Mouse (Mus musculus): Measurements from ENCODE around the gene Camsap2. TPM values are rescaled to one million over a fixed set of nuclear protein-coding genes. Genes with fewer than 3 reads are reported as not detected.
A peak's percentile ranks its signal among the peaks of the same experiment; 100 is the strongest.

Gene Camsap2
- polyA plus RNA-seq, 1 experiment from 2014 or later: 8.6 TPM

GRCm38 (mm10) chr1:136226626-136227025, 119.3 kb downstream of the Camsap2 start:
- no peak overlapping the region for H3K27ac ChIP-seq
- H3K27me3 ChIP-seq (ENCODE audit: insufficient read depth, low read length): no peaks in the 10 kb centered on the region
- peaks cover 8% of the 10 kb centered on the region; the same call in 1 of the 2 replicates for H3K36me3 ChIP-seq (ENCODE audit: insufficient read depth, low read length)
- H3K9me3 ChIP-seq (replicated peaks; ENCODE audit: low read length): no peaks in the 10 kb centered on the region
- no peak overlapping the region for H3K4me2 ChIP-seq (ENCODE audit: low read length)
- no peak for TF ChIP-seq CTCF (IDR thresholded peaks at IDR 0.05; ENCODE audit: low read depth)
- ATAC-seq (replicated peaks; ENCODE audit: low FRiP score, low read depth) (no peak), DNase-seq (ENCODE audit: low spot score) (no peak)
- 76% methylated on average over 8 of the region's 8 CpGs for WGBS
- H3K4me3 ChIP-seq (replicated peaks; ENCODE audit: low read depth, low read length): no peak overlapping the region
- peaks cover 40% of the 10 kb centered on the region for H3K4me1 ChIP-seq (replicated peaks; ENCODE audit: insufficient read depth, low read length)
- H3K9ac ChIP-seq (ENCODE audit: low read depth, low read length): no peak overlapping the region

GRCm38 (mm10) chr1:136225846-136226245, 120.1 kb downstream of the Camsap2 start:
- Histone ChIP-seq H3K9me3 (replicated peaks; ENCODE audit: low read length) (no peaks in the 10 kb centered on the region), H3K4me2 (ENCODE audit: low read length) (no peak overlapping the region), H3K4me3 (replicated peaks; ENCODE audit: low read depth, low read length) (no peak overlapping the region), H3K27me3 (ENCODE audit: insufficient read depth, low read length) (no peaks in the 10 kb centered on the region), H3K9ac (ENCODE audit: low read depth, low read length) (no peak overlapping the region), H3K36me3 (ENCODE audit: insufficient read depth, low read length) (peaks cover 8% of the 10 kb centered on the region; the same call in 1 of the 2 replicates), H3K27ac (no peak overlapping the region), H3K4me1 (replicated peaks; ENCODE audit: insufficient read depth, low read length) (peaks cover 33% of the 10 kb centered on the region)
- 88% methylated on average over 8 of the region's 8 CpGs for WGBS
- DNase-seq (ENCODE audit: low spot score) (no peak), ATAC-seq (replicated peaks; ENCODE audit: low FRiP score, low read depth) (no peak)
- TF ChIP-seq CTCF (IDR thresholded peaks at IDR 0.05; ENCODE audit: low read depth): no peak

DNA sequence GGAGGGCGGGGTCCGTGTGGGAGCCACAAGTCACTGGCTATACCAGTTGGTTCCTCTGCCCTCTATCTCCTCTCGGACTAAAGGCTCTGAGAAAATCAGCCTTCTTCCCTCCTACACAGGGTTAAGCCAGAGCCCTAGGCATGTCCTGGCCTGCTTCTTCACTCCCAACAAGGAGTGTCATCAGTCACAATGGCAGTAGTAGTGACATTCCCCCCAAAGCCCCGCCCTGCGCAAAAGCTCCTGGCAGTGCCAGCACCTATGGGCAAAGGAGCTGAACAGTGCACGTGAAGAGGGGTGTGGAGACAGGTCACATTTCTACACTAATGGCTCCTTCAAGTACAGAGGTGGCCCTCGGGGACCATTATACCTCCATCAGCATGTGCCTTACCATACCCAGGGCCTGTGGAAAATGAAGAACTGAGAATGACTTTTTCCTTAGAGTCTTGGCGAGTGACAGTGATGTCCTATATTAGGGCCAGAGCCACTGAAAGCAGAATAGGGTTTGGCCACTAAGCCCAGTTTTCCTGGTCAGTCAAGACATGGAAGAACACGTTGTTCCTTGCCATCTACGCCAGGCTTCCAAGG, 122.1 kb downstream of the Camsap2 start:
- 88% methylated on average over 10 of the region's 10 CpGs for WGBS
- ATAC-seq (replicated peaks; ENCODE audit: low FRiP score, low read depth) (no peak), DNase-seq (ENCODE audit: low spot score) (no peak)
- Histone ChIP-seq H3K36me3 (ENCODE audit: insufficient read depth, low read length) (peaks cover 8% of the 10 kb centered on the region; the same call in 1 of the 2 replicates), H3K9me3 (replicated peaks; ENCODE audit: low read length) (no peaks in the 10 kb centered on the region), H3K4me3 (replicated peaks; ENCODE audit: low read depth, low read length) (no peak overlapping the region), H3K9ac (ENCODE audit: low read depth, low read length) (no peak overlapping the region), H3K4me2 (ENCODE audit: low read length) (no peak overlapping the region), H3K27ac (no peak overlapping the region), H3K4me1 (replicated peaks; ENCODE audit: insufficient read depth, low read length) (peaks cover 22% of the 10 kb centered on the region), H3K27me3 (ENCODE audit: insufficient read depth, low read length) (no peaks in the 10 kb centered on the region)
- no peak for TF ChIP-seq CTCF (IDR thresholded peaks at IDR 0.05; ENCODE audit: low read depth)

GRCm38 (mm10) chr1:136222386-136222785, 123.5 kb downstream of the Camsap2 start:
- DNase-seq (ENCODE audit: low spot score) (no peak), ATAC-seq (replicated peaks; ENCODE audit: low FRiP score, low read depth) (no peak)
- Histone ChIP-seq H3K4me1 (replicated peaks; ENCODE audit: insufficient read depth, low read length) (peaks cover 9% of the 10 kb centered on the region; the same call in 1 of the 2 replicates), H3K27ac (no peak overlapping the region), H3K36me3 (ENCODE audit: insufficient read depth, low read length) (peaks cover 8% of the 10 kb centered on the region; the same call in 1 of the 2 replicates), H3K27me3 (ENCODE audit: insufficient read depth, low read length) (no peaks in the 10 kb centered on the region), H3K4me3 (replicated peaks; ENCODE audit: low read depth, low read length) (no peak overlapping the region), H3K9me3 (replicated peaks; ENCODE audit: low read length) (no peaks in the 10 kb centered on the region), H3K9ac (ENCODE audit: low read depth, low read length) (no peak overlapping the region), H3K4me2 (ENCODE audit: low read length) (no peak overlapping the region)
- 67% methylated on average over 10 of the region's 10 CpGs for WGBS
- TF ChIP-seq CTCF (IDR thresholded peaks at IDR 0.05; ENCODE audit: low read depth): no peak

- H3K9me3 ChIP-seq (replicated peaks; ENCODE audit: low read length): no peaks in the 10 kb centered on the region
- peak overlapping the region; percentile 19; the same call in 1 of the 2 replicates for H3K27ac ChIP-seq
- H3K9ac ChIP-seq (ENCODE audit: low read depth, low read length): no peak overlapping the region
- no peak for TF ChIP-seq CTCF (IDR thresholded peaks at IDR 0.05; ENCODE audit: low read depth)
- whole genome bisulfite sequencing: 48% methylated on average over 10 of the region's 10 CpGs
- peak; percentile 16 for DNase-seq (ENCODE audit: low spot score)
- no peak overlapping the region for H3K4me2 ChIP-seq (ENCODE audit: low read length)
- no peaks in the 10 kb centered on the region for H3K27me3 ChIP-seq (ENCODE audit: insufficient read depth, low read length)
- peak; percentile 48; the same call in 1 of the 2 replicates for ATAC-seq (replicated peaks; ENCODE audit: low FRiP score, low read depth)
- H3K4me3 ChIP-seq (replicated peaks; ENCODE audit: low read depth, low read length): no peak overlapping the region
- H3K4me1 ChIP-seq (replicated peaks; ENCODE audit: insufficient read depth, low read length): peaks cover 7% of the 10 kb centered on the region; the same call in 1 of the 2 replicates
- peaks cover 13% of the 10 kb centered on the region; the same call in 1 of the 2 replicates for H3K36me3 ChIP-seq (ENCODE audit: insufficient read depth, low read length)
Measured at GRCm38 (mm10) chr1:136220037-136220871, 125.7 kb downstream of the Camsap2 start.

Other genes with a start within 250 kb of the Camsap2 start
- gene Kif21b, start 214.7 kb downstream of the Camsap2 start, polyA plus RNA-seq (2015; fragmentation: Nextera tagmentation; extraction: Ambion mirVana): 0.74 and 0.88 TPM in 2 replicates
- gene Mroh3, start 133.3 kb downstream of the Camsap2 start, polyA plus RNA-seq (2015; fragmentation: Nextera tagmentation; extraction: Ambion mirVana): not detected in 2 replicates
- 13.3 and 15.9 TPM in 2 replicates for gene Inava, start 111.8 kb downstream of the Camsap2 start, polyA plus RNA-seq (2015; fragmentation: Nextera tagmentation; extraction: Ambion mirVana)
- gene Gpr25, start 85.2 kb downstream of the Camsap2 start, polyA plus RNA-seq (2015; fragmentation: Nextera tagmentation; extraction: Ambion mirVana): not detected in 2 replicates
- 13.4 and 14.0 TPM in 2 replicates for gene Ddx59, start 69.2 kb upstream of the Camsap2 start, polyA plus RNA-seq (2015; fragmentation: Nextera tagmentation; extraction: Ambion mirVana)
- 1.7 and 2.0 TPM in 2 replicates for gene Kif14, start 120.2 kb upstream of the Camsap2 start, polyA plus RNA-seq (2015; fragmentation: Nextera tagmentation; extraction: Ambion mirVana)